Mouse (Mus musculus): ENCODE measurements around the gene Foxj3.
"Not testable (repeated sequence)": the region's sequence is repeated elsewhere in the genome, so short reads cannot be mapped to it uniquely, and the experiment has no call there.

Foxj3 gene

DNA sequence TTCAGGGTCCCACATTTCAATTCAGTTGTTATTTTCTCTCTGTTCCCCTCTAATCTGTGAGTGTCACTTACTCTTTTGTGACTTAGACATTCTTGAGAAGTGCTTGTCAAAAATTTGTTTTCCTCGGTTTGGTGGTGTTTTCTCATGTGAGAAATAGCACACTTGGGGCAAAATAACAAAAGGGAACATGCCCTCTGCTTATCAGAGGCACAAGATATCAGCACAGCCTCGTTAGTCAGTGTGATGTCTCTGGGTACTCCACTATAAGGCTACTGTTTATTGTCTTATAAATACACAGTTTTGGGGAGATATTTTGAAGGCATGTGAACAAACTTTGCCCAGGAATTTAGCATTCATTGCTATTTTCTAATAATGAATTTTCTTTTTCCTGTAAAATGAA, 37.7 kb downstream of the Foxj3 start:
- DNase-seq: no peak

GRCm38 (mm10) chr4:119575459-119575858, 38.7 kb downstream of the Foxj3 start:
- DNase-seq: no peak

DNA sequence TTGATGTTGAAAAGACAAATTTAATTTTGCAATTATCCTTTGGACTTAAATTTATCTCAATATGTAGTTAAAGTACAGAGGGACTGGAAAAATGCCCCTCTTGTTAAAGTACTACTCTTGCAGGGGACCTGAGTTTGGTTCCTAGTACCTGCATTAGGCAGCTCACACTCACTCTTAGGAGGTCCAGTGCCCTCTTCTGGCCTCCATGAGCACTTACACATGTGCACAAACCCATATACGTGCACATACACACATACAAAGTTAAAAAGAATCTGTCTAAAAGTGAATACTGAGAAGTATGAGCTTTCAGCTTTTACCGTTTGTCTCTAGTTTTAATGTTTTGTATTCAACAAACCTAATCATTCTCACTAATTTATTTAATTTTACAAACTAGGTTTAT, 51.2 kb downstream of the Foxj3 start:
- DNase-seq: no peak

GRCm38 (mm10) chr4:119589423-119589822, 52.6 kb downstream of the Foxj3 start:
- DNase-seq: no peak

DNA sequence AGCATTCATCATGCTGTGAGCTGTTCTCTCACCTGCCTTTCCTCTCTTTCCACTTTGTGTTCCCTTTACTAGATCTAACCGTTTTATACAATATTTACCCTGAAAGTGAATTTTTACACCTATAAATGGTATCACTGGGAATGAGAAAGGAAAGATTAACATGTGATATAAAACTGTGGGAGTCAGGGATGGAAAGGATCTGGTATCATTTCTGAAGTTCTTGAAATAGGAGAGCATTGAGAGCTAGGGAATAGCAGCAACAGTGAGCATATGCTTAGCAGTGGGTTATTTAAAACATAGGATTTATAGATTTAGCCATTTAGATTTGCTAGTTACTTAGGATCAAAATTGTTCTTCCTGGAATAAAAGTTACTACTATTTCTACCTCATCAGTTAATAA, 53.2 kb downstream of the Foxj3 start:
- no peak for DNase-seq

GRCm38 (mm10) chr4:119592479-119592878, 55.7 kb downstream of the Foxj3 start:
- DNase-seq: no peak

- DNase-seq: no peak
Measured at GRCm38 (mm10) chr4:119594331-119594730, 57.5 kb downstream of the Foxj3 start.

GRCm38 (mm10) chr4:119599605-119600004, 62.8 kb downstream of the Foxj3 start:
- no peak for DNase-seq

- no peak for DNase-seq
Measured at GRCm38 (mm10) chr4:119609488-119609887, 72.7 kb downstream of the Foxj3 start.

GRCm38 (mm10) chr4:119614078-119614477, 77.3 kb downstream of the Foxj3 start:
- DNase-seq: no peak

DNA sequence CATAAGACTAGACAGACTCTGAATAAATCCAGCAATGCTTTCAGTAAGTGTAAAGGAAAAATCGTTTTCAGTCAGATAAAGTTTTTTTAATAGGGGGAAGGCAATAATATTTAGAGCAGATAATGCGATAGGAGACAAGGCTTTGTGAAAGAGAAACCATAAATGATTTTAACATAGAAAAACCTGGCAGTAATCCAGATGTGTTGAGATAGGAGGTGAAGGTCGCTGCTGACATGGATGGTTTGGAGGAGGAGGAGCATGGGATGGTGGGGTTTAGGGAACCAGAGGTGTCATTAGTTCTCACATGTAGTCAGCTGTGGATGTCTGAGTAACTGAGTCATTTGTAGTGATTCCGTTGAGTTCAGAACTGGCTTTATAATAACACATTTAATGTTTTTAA, 77.9 kb downstream of the Foxj3 start:
- DNase-seq: no peak

GRCm38 (mm10) chr4:119626081-119626645, 89.4 kb downstream of the Foxj3 start:
- no peak for DNase-seq

- no peak for DNase-seq
Measured at GRCm38 (mm10) chr4:119626876-119627275, 90.1 kb downstream of the Foxj3 start.

DNA sequence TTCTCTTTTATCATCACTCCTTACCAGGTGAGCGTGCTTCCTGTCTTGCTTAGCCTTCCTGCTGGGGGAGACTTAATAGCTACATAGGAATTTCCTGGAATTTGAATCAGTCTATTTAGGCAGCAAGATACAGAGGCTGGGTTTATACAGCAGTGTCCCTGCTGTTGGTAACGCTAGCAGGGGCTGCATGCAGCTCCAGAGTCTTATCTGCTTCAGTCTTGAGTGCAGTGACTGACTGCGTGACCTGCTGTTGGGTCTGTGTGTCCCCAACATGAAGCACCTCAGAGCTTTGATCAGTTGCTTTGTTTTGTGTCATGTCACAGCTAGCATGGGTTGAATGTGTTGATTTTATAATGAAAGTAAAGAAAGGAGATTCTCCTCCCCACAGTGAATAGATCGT, 90.5 kb downstream of the Foxj3 start:
- no peak for DNase-seq

DNA sequence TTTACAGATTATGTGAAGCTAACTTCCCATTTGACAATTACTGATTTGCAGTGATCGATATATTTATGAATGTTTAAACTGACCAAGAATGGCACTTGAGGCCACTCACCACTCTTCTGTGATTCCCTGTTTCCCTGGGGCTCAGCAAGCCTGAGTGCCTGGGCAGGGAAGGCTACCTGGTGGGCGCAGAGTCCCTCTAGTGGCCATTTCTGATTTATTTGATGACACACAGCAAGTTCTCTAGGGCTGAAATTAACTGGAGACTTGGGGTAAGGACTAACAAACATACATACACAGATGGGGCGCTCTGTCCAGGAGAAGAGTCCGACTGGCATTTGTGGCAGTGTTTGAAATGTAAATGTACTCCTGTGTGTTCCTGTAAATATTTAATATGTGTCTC, 91.6 kb downstream of the Foxj3 start:
- not testable (repeated sequence) for DNase-seq

GRCm38 (mm10) chr4:119631115-119631919, 94.5 kb downstream of the Foxj3 start:
- DNase-seq: peak; percentile 60 to 68

DNA sequence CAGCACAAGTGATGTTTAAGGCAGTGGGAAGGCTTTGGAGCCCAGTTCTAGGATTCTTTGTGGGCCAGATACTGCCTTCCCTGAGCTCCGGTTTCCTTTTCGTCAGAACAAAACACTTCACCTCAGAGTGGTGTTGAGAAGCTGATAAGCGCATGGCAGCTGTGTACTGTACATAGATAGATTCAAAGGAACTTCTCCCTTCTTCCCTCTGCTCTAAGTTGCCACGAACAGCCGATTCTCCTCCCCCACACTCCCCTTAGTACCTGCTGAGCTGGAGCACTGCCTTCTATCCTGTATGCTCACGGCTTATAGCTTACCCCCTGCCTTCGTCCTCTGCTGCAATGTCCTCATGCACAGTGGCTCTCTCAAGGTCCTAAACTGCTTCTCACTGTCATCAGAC, 95.9 kb downstream of the Foxj3 start:
- peak in 1 of 2 experiments; percentile 1 for DNase-seq

DNA sequence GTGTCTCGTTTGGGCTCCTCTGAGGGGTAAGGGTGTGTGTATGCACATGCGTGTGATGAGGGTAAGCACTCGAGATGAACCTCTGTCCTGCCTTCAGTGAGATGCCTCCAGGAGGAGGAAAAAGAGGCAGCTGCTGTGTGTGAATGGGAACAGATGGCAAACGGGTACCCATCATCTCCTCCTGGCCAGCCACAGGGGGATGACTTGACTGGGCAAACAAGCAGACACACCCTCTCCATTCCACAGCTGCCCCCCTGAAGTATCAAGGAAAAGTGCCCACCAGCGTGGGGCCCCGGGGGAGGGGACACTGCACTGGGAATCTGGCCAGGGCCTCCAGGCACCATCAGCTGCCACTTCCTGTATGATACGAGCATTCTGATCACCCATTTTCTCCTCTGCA, 96.5 kb downstream of the Foxj3 start:
- no peak for DNase-seq

DNA sequence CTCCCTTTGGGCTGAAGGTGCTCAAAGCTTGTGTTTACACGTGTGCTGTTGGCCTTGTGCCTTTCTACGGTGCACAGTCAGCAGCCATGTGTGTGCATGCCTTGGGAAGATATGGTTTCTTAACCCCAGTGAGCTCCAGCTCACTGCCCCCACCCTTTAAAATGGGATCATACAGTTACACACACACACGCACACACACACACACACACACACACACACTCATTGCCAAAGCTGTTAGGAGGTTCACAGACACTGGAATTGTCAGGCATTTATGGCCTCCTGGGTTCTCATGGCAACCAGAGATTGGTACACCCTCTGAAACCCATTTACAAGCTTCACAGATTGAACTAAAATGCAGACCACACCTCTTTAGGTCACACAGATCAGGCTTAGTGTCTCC, 97.1 kb downstream of the Foxj3 start:
- no peak for DNase-seq

DNA sequence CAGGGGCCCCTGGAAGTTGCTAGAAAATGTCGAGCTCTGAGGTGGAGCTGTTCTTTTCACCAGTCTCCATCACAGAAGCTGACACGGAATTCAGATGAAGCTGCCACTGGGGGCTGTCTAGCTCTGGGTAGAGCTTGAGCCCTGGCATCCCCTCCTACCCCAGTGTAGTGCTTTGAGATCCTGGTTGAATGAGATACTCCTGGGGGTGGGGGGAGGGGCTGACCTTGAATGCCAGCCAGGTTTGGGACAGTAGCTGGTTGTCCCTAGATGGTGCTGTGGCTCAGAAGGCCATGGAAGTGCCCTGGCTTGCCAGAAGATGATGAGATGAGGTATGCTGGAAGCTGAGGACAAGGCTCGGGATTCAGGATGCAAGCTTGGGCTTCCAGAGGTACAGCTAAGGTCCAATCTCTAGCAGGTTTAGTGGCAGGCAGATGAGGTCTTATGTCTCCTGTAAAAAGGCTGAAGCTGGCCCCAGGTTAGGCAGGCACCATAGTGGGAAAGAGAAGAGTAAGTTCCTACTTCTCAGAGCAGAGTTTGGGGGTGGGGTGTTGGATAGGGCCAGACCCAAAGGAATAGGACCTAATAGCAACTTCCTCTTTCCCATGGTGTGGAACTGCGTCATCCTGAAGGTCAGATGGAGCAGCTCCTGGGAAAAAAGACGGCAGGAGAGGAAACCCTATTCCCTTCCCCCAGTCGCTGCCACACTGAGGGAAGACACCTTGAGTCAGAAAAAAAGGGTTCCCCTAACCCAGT, 98.3 kb downstream of the Foxj3 start:
- DNase-seq: peak in 1 of 2 experiments; percentile 28

DNA sequence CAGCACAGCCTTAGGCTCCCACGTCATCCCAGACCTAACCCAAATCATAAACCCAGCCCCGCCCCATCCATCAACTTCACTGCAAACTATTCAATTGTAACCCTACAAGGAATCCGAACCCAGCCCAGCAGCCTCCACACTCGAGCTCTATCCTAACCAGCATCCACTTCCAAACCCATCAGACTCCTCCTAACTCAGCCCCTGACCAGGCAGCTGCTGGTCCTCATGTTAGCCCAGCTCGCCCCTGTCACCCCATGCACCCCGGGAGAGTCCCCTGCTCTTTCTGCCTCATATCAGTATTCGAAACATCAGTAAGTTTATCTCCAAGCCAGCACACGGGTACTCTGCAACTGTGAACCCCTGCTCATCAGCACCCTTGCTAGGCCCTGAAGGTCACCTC, 98.9 kb downstream of the Foxj3 start:
- DNase-seq: no peak

GRCm38 (mm10) chr4:119636731-119637130, 99.9 kb downstream of the Foxj3 start:
- no peak for DNase-seq

DNA sequence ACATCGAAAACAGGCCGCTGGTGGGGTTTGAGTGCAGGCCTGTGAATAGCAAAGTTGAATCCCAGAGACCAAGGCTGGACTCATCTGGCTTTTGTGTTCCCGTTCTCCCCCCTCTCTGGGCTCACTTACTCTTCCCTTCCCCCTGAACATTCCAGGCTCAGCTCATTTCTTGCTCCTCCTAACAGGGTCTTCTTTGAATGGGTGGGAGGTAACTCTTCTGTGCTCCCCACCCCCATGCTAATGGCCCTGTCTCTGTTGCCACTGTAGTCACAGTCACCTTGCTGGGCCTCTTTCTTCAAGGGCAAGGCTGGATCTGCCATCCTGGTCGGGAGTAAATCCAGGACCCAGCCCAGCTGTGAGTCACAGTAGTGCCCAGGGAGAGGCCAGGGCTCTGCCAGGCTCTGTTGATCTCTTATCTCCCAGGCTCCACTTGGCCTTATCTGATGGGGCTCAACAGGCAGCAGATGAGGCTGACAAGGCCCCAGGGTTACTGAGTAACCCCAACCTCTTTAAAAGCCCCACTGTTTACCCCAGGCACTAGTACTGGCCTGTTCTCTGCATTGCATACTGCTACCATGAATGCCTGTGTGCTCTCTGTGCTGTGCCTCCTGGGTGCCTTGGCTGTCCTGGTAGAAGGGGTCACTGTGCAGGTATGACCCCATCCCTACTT, 100.5 kb downstream of the Foxj3 start, which contains the start of gene Guca2a:
Gene Guca2a, plus strand, starts transcription at position 529 of the 670 bp plus-strand sequence.
- peak in 1 of 2 experiments; percentile 49 for DNase-seq

Data from kidney, postnatal 25 days (tissue).